Mouse (Mus musculus) cerebellum, adult 11-12 months (tissue): Measurements from ENCODE around the gene Pde8b.

Experiments used
- DNase-seq: peaks from one replicate; pipeline ENCODE4 v3.0.0; 2022

The Pde8b gene

GRCm38 (mm10) chr13:95249511-95250456 is at the start of gene Pde8b:
TSS of gene Pde8b (minus strand) at chr13:95250336.
- DNase-seq: no peak

- no peak for DNase-seq
These were observed 41.8 kb upstream of the Pde8b start for GRCm38 (mm10) chr13:95291983-95292382.

GRCm38 (mm10) chr13:95288027-95288426 is 37.9 kb upstream of the Pde8b start:
- no peak for DNase-seq

- peak; percentile 19 for DNase-seq
These were observed 36.9 kb upstream of the Pde8b start for GRCm38 (mm10) chr13:95286989-95287388.

GRCm38 (mm10) chr13:95281740-95282673 is 31.9 kb upstream of the Pde8b start:
- DNase-seq: no peak

GRCm38 (mm10) chr13:95278426-95279025 is 28.4 kb upstream of the Pde8b start:
- DNase-seq: no peak

- DNase-seq: no peak
These were observed 14.6 kb upstream of the Pde8b start for GRCm38 (mm10) chr13:95264691-95265090.

GRCm38 (mm10) chr13:95260886-95261789 is 11.0 kb upstream of the Pde8b start:
- no peak for DNase-seq

- no peak for DNase-seq
These were observed 10.3 kb upstream of the Pde8b start for GRCm38 (mm10) chr13:95260391-95260790.

- DNase-seq: no peak
These were observed 6.9 kb upstream of the Pde8b start for GRCm38 (mm10) chr13:95257083-95257482.

- no peak for DNase-seq
These were observed 4.9 kb upstream of the Pde8b start for GRCm38 (mm10) chr13:95255083-95255482.

GRCm38 (mm10) chr13:95243026-95243425 is 7.1 kb downstream of the Pde8b start:
- no peak for DNase-seq

GRCm38 (mm10) chr13:95237488-95237887 is 12.6 kb downstream of the Pde8b start:
- no peak for DNase-seq

GRCm38 (mm10) chr13:95235261-95235660 is 14.9 kb downstream of the Pde8b start:
- DNase-seq: no peak

- no peak for DNase-seq
These were observed 18.6 kb downstream of the Pde8b start for GRCm38 (mm10) chr13:95231366-95232138.

GRCm38 (mm10) chr13:95230326-95230725 is 19.8 kb downstream of the Pde8b start:
- no peak for DNase-seq

GRCm38 (mm10) chr13:95224491-95224890 is 25.6 kb downstream of the Pde8b start:
- DNase-seq: no peak

- no peak for DNase-seq
These were observed 26.7 kb downstream of the Pde8b start for GRCm38 (mm10) chr13:95223427-95223772.

- peak; percentile 20 for DNase-seq
These were observed 27.3 kb downstream of the Pde8b start for GRCm38 (mm10) chr13:95222569-95223426.

GRCm38 (mm10) chr13:95221882-95222568 is 28.1 kb downstream of the Pde8b start:
- no peak for DNase-seq
